Mouse (Mus musculus) urinary bladder, postnatal 36 days (tissue): ENCODE measurements at regions not wholly inside any gene's neighbourhood (a gene's known extent, or its start where the extent isn't known, plus 50 kb on each side); places are given as distances from the start of the nearest gene placed in this dataset.

ENCODE experiments used
- DNase-seq, 2 experiments: peaks; one replicate each; pipeline ENCODE4 v3.0.0; 2022; ENCODE audit warnings: low spot score in 2 of 2, mixed read lengths in 1 of 2

GRCm38 (mm10) chr8:9048116-9048515, 357.8 kb upstream of the Arglu1 start:
- no peak for DNase-seq

DNA sequence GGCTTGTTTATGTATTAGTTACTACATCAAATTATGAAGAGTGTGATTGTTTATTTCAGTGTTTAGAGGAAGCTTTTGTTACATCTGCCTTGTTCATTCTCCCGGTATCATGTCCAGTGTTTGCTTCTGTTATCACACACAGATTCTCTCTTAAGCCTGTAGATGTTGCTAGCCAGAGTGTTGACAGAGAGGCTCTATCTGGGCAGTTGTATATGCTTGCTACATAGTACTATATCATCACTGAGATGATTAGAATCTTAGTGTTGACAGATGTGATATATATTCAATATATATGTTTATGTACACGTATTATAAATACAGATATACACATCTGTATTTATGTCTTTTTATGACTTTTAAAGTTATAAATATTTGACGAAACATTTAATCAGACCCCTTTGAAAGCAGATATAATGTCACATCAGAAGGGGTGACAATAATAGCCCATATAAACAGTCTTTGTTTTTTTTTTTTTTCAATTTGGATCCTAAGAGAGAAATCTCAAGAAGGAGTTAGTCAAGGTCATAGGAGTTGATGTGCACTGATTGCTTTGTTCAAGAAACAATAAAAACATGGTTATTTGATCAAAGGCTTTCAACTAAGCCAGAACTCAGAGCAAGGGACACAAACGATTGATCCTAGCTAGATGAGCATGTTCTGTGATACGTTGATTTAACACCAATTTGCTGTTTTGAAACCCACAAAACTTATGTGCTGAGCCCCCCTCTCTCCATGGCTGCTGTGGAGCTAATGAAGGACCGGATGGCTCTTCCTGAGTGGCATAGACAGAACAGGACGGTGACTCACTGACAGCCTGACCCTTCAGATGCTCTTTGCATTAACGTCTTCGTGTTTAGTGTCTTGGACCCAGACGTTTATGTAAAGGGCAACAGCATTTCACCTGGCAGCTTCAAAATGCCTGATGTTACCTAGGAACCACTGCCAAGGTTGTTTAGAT, 352.8 kb upstream of the Arglu1 start:
- DNase-seq: no peak

- DNase-seq: no peak
Measured at GRCm38 (mm10) chr8:9029156-9029555, 338.8 kb upstream of the Arglu1 start.

DNA sequence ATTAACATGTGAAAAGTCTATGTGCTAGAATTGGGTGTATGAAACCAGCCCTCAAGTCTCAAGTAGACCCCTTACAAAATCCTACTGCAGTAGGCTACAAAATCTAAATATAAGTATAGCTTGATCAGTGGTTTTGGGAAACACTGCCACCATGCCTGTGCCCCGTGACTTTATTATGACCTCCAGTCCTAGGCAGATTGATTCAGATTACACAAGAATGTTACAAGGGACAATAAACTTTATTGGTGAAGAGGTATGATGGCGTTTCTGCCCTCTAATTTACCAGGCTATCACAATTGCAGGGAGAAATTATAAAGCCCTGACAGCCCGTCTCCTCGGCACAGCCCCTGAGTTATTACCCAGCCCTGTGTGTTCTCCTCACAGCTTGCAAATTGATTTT, 337.4 kb upstream of the Arglu1 start:
- DNase-seq: no peak

DNA sequence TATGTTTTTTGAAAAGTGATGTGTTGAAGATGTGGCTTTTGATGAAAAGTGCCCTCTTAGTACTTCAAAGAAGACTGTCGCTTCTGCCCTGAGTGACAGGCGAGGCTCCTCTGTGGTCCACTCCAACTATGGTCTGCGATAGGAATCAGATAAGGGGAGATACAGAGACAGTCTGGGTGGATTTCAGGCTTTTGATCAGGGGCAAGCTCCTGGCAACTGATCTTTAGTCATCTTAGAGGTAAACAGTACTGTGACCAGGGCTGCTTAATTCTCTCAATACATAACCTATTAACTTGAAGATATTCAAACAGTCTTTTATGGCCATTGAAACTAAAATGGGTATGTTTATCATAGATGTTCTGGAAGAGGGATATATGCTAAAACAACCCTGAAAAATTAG, 335.6 kb upstream of the Arglu1 start:
- no peak for DNase-seq

GRCm38 (mm10) chr8:9025378-9025777, 335.1 kb upstream of the Arglu1 start:
- no peak for DNase-seq

- no peak for DNase-seq
Measured at GRCm38 (mm10) chr8:9020744-9021143, 330.4 kb upstream of the Arglu1 start.

- no peak for DNase-seq
Measured at GRCm38 (mm10) chr8:9020180-9020579, 329.9 kb upstream of the Arglu1 start.

GRCm38 (mm10) chr8:9011785-9012510, 321.6 kb upstream of the Arglu1 start:
- no peak for DNase-seq

- no peak for DNase-seq
Measured at GRCm38 (mm10) chr8:9008006-9008780, 317.9 kb upstream of the Arglu1 start.

- DNase-seq: no peak
Measured at GRCm38 (mm10) chr8:8999914-9000313, 309.6 kb upstream of the Arglu1 start.

GRCm38 (mm10) chr8:8997621-8998020, 307.3 kb upstream of the Arglu1 start:
- no peak for DNase-seq

GRCm38 (mm10) chr8:8994596-8995189, 304.4 kb upstream of the Arglu1 start:
- peak in 1 of 2 experiments; percentile 16 for DNase-seq

GRCm38 (mm10) chr8:8994008-8994407, 303.7 kb upstream of the Arglu1 start:
- no peak for DNase-seq

GRCm38 (mm10) chr8:8992461-8993032, 302.2 kb upstream of the Arglu1 start:
- DNase-seq: peak; percentile 65 to 74

GRCm38 (mm10) chr8:8991026-8991425, 300.7 kb upstream of the Arglu1 start:
- no peak for DNase-seq

DNA sequence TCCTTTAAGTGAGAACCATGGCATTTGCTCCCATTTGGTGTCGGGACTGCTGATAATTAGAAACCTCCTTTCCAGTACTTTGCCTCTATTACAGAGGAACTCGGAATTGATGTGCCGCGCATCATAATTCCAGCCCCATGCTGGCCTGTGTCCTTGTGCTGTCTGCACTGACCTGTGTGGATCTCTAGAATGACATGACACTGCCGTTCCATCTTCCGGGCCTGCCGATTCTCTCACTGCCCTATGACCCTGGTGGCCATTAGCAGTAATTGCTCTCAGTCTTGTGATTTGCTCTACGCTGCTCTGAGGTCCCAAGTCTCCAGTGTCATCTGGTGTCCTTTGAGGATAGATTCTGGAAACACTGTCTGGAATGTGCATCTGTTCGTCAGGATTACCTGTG, 295.7 kb upstream of the Arglu1 start:
- DNase-seq: no peak

- DNase-seq: no peak
Measured at GRCm38 (mm10) chr8:8985395-8985794, 295.1 kb upstream of the Arglu1 start.

DNA sequence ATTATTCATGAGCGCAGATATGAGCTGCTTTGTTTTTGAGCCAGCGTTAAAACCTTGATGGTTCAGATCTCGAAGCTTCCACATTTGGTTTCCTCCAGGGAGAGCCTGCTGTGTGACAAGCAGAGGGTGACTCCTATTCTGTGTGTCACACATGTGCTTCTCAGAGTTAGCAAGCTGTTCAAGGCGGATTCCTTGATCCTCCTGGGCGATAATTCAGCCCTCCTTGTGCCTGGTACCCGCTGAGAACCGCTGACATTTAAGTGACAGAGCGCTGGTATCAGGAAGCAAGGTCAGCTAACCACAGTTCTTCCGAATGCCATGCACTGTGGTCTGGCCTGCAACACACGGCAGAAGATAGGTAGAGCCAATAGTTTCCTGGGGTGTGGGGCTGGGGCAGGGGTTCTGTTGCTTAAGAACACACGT, 294.5 kb upstream of the Arglu1 start:
- DNase-seq: no peak

DNA sequence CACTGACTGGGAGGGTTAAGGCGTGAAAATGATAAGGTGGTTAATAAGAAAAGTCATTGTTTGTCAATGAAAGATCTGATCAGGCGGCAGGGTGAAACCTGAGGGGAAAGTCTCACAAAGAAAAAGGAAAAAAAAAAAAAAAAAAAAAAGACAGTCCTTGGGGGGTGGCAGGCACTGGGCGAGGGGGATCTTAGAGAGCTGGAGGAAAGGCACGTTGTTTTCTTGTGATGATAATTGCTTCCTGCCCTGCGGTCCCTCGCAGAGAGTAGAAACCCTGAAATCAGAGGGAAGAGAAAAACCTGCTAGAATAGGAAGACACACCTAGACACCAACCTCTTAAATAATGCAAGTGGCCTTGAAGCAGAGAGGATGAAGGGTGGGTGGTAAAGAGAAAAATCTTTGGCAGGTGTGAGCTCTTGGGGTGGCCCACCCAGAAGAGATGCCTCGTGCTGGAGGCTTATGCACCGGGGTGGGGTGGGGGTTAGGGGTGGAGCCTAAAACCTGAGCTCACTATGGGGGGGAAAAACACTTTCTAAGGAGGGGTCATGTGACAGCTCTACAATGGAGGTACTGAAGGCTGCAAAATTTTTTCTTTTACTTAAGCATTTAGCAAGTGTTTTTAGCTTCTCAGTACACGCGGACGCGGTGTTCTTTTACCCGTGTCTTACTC, 294.0 kb upstream of the Arglu1 start:
- no peak for DNase-seq
